Mouse (Mus musculus): ENCODE data around the gene Olfr1123.
"Not testable (repeated sequence)": the region's sequence is repeated elsewhere in the genome, so short reads cannot be mapped to it uniquely, and the experiment has no call there.

Olfr1123 gene

GRCm38 (mm10) chr2:87416335-87416734 lies at the start of gene Olfr1123:
Olfr1123 (plus strand) TSS chr2:87416635.
- DNase-seq (ENCODE audit: low spot score) = no peak

DNA sequence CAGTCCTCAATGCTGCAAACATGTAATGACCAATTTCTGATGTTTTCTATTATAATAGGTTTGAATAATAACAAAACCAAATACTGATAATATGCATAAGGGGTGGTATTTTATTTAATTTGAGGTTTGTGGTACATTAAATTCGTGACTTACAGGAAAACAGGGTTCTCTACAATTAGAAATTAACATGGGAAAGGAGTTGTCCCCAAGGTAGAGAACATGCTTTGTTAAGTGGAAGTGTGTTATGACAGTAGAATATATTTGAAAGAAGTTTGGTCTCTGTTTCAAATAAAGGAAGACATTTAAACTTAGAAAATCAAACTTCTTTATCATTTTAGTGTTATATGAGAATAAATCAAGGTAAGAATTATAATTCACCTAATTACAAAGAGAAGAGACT lies 46.8 kb upstream of the Olfr1123 start, which contains the start of gene Olfr1121:
TSS of gene Olfr1121 (plus strand) at position 301 of the 400 bp plus-strand sequence.
- no peak for DNase-seq (ENCODE audit: low spot score)

DNA sequence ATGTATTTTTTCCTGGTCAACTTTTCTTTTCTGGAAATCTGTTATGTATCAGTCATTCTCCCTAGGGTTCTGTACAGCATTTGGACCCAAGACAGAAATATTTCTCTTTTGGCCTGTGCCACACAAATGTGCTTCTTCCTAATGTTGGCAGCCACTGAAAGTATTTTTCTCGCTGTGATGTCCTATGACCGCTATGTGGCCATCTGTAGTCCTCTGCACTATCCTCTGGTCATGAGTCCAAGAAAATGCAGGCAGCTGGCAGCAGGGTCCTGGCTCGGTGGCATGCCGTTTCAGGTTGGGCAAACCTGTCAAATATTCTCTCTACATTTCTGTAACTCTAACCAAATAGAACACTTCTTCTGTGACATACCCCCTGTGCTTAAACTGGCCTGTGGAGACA lies 44.7 kb upstream of the Olfr1123 start:
- no peak for DNase-seq (ENCODE audit: low spot score)

DNA sequence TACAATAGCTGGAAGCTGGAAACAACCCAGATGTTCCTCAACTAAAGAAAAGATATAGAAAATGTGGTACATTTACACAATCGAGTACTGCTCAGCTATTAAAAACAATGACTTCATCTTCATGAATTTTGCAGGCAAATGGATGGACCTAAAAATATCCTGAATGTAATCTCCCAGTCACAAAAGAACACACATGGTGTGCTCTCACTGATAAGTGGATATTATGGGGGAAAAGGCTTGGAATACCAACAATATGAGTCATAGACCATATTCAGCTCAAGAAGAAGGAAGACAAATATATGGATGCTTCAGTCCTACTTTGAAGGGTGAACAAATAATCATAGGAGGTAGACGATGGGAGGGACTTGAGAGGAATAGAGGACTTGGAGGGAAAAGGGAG lies 32.5 kb upstream of the Olfr1123 start:
- DNase-seq (ENCODE audit: low spot score) = no peak

GRCm38 (mm10) chr2:87385549-87385948 lies 30.9 kb upstream of the Olfr1123 start, which contains the start of gene Olfr1122:
Olfr1122 (plus strand) TSS chr2:87385849.
- DNase-seq (ENCODE audit: low spot score) = no peak

DNA sequence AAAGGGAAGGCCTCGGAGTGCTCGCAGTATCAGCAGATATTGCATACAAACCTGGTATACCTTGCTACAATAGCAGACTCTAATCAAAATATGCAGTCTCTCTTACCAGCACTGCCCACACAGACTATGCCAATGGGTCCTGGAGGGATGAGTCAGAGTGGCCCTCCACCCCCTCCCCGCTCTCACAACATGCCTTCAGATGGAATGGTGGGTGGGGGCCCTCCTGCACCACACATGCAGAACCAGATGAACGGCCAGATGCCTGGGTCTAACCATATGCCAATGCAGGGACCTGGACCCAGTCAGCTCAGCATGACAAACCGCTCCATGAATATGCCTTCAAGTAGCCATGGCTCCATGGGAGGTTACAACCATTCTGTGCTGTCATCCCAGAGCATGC lies 22.8 kb upstream of the Olfr1123 start:
- DNase-seq (ENCODE audit: low spot score) = not testable (repeated sequence)

- DNase-seq (ENCODE audit: low spot score) = not testable (repeated sequence)
Measured at GRCm38 (mm10) chr2:87394686-87395085, 21.7 kb upstream of the Olfr1123 start.

DNA sequence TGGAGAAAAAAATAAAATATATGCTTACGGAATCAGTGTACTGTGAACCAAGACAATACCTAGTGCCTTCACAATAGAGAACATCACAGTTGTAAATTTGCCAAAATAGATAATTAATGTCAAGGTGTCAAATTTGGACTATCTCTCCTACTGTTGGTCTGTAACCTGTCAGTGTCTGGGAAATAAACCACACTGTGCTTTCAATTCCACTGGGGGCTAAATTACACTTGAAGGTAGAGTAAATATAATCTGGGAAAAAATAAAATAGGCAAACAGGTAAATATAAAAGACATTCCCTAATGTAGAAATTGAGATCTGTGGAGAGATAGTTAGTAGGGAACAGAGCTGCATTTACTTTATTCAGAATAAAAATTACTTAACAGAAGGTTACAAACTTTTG lies 13.5 kb downstream of the Olfr1123 start, which contains the start of gene Olfr1124:
TSS of gene Olfr1124 (plus strand) at position 301 of the 400 bp plus-strand sequence.
- no peak for DNase-seq (ENCODE audit: low spot score)

GRCm38 (mm10) chr2:87437731-87438130 lies 21.3 kb downstream of the Olfr1123 start:
- no peak for DNase-seq (ENCODE audit: low spot score)

DNA sequence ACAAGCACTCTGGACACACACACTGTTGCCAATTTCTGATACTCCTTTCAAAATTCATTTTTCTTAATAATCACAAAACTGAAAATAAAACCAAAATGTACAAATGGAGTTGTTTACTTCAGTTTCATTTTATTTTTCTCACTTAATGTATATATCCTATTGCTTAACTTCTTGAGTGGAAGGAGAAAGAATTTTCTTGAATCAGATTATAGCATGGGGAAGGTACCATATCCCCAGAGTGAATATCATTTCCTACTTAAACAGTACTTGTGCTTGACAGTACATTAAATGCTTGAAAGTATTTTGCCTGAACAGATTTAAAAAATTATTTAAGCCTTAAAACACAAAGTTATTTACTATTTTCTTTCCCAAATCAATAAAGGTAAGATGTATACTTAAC lies 37.2 kb downstream of the Olfr1123 start, which contains the start of gene Olfr1126:
TSS of gene Olfr1126 (plus strand) at position 301 of the 400 bp plus-strand sequence.
- DNase-seq (ENCODE audit: low spot score) = no peak

- DNase-seq (ENCODE audit: low spot score) = no peak
Measured at GRCm38 (mm10) chr2:87461769-87462168, 45.3 kb downstream of the Olfr1123 start.
